Mouse (Mus musculus): ENCODE results near the gene Chn1. TPM values are rescaled to one million over a fixed set of nuclear protein-coding genes. Genes with fewer than 3 reads are reported as not detected.

Chn1 gene
- polyA plus RNA-seq, 1 experiment from 2014 or later: 11.3 TPM

DNA sequence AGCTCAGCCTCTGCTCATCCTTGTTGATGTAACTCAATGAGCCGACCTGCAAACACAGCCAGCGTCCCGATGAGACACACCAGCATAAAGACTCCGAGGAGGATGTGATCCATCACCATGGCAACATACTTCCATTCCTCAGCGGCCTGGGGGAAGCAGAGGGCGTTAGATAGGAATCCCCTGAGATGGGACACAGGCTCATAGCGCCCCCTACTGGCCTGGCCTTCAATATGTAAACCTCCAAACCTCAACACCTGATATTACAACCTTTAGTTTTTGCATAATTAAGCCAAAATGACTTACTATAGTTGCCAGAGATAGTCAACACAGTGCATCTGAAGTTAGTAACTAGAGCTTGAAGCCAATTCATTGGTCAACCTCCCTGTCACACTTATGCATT is 209.0 kb downstream of the Chn1 start:
- Histone ChIP-seq H3K36me3 (ENCODE audit: control insufficient read depth, insufficient read depth, low read length) (no peaks in the 10 kb centered on the region), H3K9ac (ENCODE audit: low read depth, low read length) (no peak overlapping the region), H3K9me3 (ENCODE audit: control insufficient read depth, low read length) (no peaks in the 10 kb centered on the region), H3K4me3 (ENCODE audit: low read length) (no peak overlapping the region), H3K4me2 (ENCODE audit: low read depth, low read length) (no peak overlapping the region), H3K4me1 (ENCODE audit: control insufficient read depth, insufficient read depth, low read length) (peaks cover 8% of the 10 kb centered on the region), H3K27ac (ENCODE audit: low read length) (no peak overlapping the region), H3K27me3 (replicated peaks; ENCODE audit: control insufficient read depth, insufficient read depth, low read length) (0 out of 2 replicates have a peak, but pooled peaks cover 2% of the 10 kb centered on the region)
- ATAC-seq: no peak
- 14% methylated on average over 7 of the region's 7 CpGs for WGBS

DNA sequence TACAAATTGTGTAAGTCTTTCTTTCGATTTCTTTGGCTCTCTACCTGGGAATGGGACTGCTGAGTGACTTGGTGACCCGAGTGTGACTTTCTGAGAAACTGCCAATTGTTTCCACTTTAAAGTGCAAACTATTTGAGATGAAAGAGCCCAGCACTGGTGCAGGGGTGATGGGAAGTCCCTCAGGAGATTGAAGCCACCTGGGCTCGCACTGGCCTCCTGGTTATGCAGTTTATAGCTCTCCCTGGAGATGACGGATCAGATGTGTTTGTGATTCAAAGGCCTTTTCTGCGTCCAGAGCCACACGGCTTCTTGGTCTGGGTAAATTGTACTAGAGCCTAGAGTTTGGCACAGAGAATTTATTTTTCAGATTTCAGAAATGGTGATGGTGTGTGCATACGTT is 211.5 kb downstream of the Chn1 start:
- Histone ChIP-seq H3K9ac (ENCODE audit: low read depth, low read length) (no peak overlapping the region), H3K4me2 (ENCODE audit: low read depth, low read length) (no peak overlapping the region), H3K9me3 (ENCODE audit: control insufficient read depth, low read length) (no peaks in the 10 kb centered on the region), H3K27ac (ENCODE audit: low read length) (no peak overlapping the region), H3K36me3 (ENCODE audit: control insufficient read depth, insufficient read depth, low read length) (no peaks in the 10 kb centered on the region), H3K4me1 (ENCODE audit: control insufficient read depth, insufficient read depth, low read length) (peaks cover 8% of the 10 kb centered on the region), H3K27me3 (replicated peaks; ENCODE audit: control insufficient read depth, insufficient read depth, low read length) (no peaks in the 10 kb centered on the region), H3K4me3 (ENCODE audit: low read length) (no peak overlapping the region)
- WGBS: 57% methylated on average over 7 of the region's 7 CpGs
- ATAC-seq: no peak

DNA sequence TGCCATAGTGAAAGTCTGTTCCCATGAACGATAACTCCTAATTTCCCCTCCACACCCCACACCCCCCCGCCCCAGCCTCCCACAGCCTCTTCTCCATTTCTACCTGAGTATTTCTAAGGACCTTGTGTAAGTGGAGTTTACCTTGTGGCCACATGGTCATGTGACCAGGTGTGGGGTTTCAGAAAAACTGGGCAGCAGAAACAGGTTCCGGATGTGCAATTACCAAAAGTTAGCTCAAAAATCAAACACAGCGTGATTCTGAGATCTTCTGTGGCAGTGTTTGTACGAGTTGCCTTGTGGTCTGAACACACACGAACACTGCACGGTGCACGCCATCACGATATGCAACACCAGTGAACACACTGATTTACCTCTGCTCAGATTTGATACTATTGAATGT is 212.5 kb downstream of the Chn1 start:
- 89% methylated on average over 9 of the region's 9 CpGs for WGBS
- Histone ChIP-seq H3K27me3 (replicated peaks; ENCODE audit: control insufficient read depth, insufficient read depth, low read length) (no peaks in the 10 kb centered on the region), H3K36me3 (ENCODE audit: control insufficient read depth, insufficient read depth, low read length) (no peaks in the 10 kb centered on the region)

DNA sequence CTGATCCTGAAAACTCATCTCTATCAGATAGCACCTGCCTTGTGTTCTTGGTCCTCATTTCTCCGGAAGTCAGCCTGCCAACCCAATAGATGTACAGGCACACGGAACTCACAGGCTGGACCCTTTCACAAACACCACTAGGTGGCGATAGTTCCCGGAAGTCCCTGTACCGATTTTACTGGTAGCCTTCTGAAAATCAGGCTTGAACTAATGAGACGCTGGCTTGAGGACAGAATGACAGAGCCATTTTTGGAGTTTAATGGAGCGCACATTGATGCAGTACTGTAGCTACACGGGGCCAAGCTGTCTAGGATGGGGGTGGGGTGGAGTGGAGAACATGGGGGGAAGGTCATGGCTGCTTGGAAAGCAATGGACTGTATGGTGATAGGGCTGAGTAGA is 213.5 kb downstream of the Chn1 start:
- Histone ChIP-seq H3K4me2 (ENCODE audit: low read depth, low read length) (peak overlapping the region; percentile 62), H3K27me3 (replicated peaks; ENCODE audit: control insufficient read depth, insufficient read depth, low read length) (no peaks in the 10 kb centered on the region), H3K9ac (ENCODE audit: low read depth, low read length) (no peak overlapping the region), H3K4me3 (ENCODE audit: low read length) (peak overlapping the region; percentile 37), H3K36me3 (ENCODE audit: control insufficient read depth, insufficient read depth, low read length) (no peaks in the 10 kb centered on the region), H3K27ac (ENCODE audit: low read length) (no peak overlapping the region), H3K9me3 (ENCODE audit: control insufficient read depth, low read length) (no peaks in the 10 kb centered on the region), H3K4me1 (ENCODE audit: control insufficient read depth, insufficient read depth, low read length) (peaks cover 8% of the 10 kb centered on the region)
- peak; percentile 67 for ATAC-seq
- 11% methylated on average over 8 of the region's 8 CpGs for WGBS

More for the DNA sequence above, 212.5 kb downstream of the Chn1 start:
- no peak for ATAC-seq
- H3K9me3 ChIP-seq (ENCODE audit: control insufficient read depth, low read length): no peaks in the 10 kb centered on the region
- H3K27ac ChIP-seq (ENCODE audit: low read length): no peak overlapping the region
- no peak overlapping the region for H3K9ac ChIP-seq (ENCODE audit: low read depth, low read length)
- no peak overlapping the region for H3K4me3 ChIP-seq (ENCODE audit: low read length)
- no peak overlapping the region for H3K4me2 ChIP-seq (ENCODE audit: low read depth, low read length)
- peaks cover 8% of the 10 kb centered on the region for H3K4me1 ChIP-seq (ENCODE audit: control insufficient read depth, insufficient read depth, low read length)

DNA sequence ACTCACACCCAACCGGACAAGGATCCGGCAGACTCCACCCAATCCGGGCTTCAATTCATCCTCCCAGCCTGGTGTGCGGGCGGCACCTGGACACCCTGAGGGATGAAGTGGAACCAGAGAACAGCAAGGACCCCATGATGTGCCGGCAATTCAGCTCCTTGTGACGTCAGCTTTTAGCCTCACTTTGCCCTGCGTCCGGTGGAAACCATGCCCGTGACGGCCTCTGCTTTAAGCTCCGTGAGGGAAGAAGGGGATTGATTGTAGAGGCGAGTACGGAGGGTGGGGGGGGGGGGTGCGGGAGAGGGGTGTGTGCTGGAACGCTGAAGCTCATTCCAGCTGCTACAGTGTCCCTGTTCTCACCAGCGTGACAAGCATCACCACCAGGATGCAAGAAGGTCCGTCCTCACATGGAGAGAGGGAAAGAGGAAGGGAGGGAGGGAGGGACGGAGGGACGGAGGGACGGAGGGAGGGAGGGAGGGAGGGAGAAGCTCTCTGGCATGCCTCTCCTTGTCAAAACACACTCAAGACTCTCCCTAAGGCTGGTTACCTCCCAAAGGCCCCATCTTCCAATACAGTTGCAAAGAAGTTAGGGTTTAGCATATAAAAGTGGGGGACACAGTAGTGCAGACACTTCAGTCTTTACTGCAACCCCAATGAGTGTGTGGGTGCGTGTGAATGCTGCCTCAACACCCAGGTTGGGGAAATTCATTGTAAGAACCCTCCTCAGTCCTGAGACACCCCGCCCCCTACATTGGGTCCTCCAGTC is 214.1 kb downstream of the Chn1 start:
- peak overlapping the region; percentile 62 for H3K4me2 ChIP-seq (ENCODE audit: low read depth, low read length)
- 2% methylated on average over 20 of the region's 23 CpGs for WGBS
- H3K27me3 ChIP-seq (replicated peaks; ENCODE audit: control insufficient read depth, insufficient read depth, low read length): no peaks in the 10 kb centered on the region
- no peaks in the 10 kb centered on the region for H3K9me3 ChIP-seq (ENCODE audit: control insufficient read depth, low read length)
- no peak overlapping the region for H3K27ac ChIP-seq (ENCODE audit: low read length)
- peak overlapping the region; percentile 37 for H3K4me3 ChIP-seq (ENCODE audit: low read length)
- no peaks in the 10 kb centered on the region for H3K36me3 ChIP-seq (ENCODE audit: control insufficient read depth, insufficient read depth, low read length)
- H3K4me1 ChIP-seq (ENCODE audit: control insufficient read depth, insufficient read depth, low read length): peaks cover 8% of the 10 kb centered on the region
- H3K9ac ChIP-seq (ENCODE audit: low read depth, low read length): peak overlapping the region; percentile 40; the same call in 1 of the 2 replicates
- peak; percentile 64 for ATAC-seq

Other genes starting within 250 kb of the Chn1 start
- 9.0 and 10.7 TPM in 2 replicates for gene Wipf1, start 245.6 kb downstream of the Chn1 start, polyA plus RNA-seq (2015; fragmentation: Nextera tagmentation; extraction: Ambion mirVana)
- gene Chrna1, start 195.0 kb downstream of the Chn1 start, polyA plus RNA-seq (2015; fragmentation: Nextera tagmentation; extraction: Ambion mirVana): 0.10 TPM in 2 replicates
- 47.9 and 48.8 TPM in 2 replicates for gene Atf2, start 117.3 kb upstream of the Chn1 start, polyA plus RNA-seq (2015; fragmentation: Nextera tagmentation; extraction: Ambion mirVana)
- gene Atp5g3, start 136.0 kb upstream of the Chn1 start, polyA plus RNA-seq (2015; fragmentation: Nextera tagmentation; extraction: Ambion mirVana): 1,875 and 1,947 TPM in 2 replicates